Mouse (Mus musculus): ENCODE results near the gene Exoc6b. TPM values are rescaled to one million over a fixed set of nuclear protein-coding genes. Genes with fewer than 3 reads are reported as not detected.

Exoc6b gene
- polyA plus RNA-seq, 1 experiment from 2014 or later: 30.2 TPM

GRCm38 (mm10) chr6:84581833-84582445 is 487.4 kb downstream of the Exoc6b start:
- Histone ChIP-seq H3K4me3 (no peak overlapping the region), H3K4me1 (replicated peaks) (peaks cover 91% of the 10 kb centered on the region), H3K27me3 (ENCODE audit: insufficient read depth, poor library complexity, severe bottlenecking) (peaks cover 97% of the 10 kb centered on the region), H3K36me3 (peaks cover 57% of the 10 kb centered on the region), H3K27ac (0 out of 2 replicates have a peak overlapping the region, but pooled peaks have one; percentile 23), H3K9me3 (no peaks in the 10 kb centered on the region)
- 62% methylated on average over 9 of the region's 9 CpGs for WGBS
- no peak for DNase-seq (ENCODE audit: low spot score)

GRCm38 (mm10) chr6:84580979-84581832 is 488.1 kb downstream of the Exoc6b start:
- 43% methylated on average over 6 of the region's 6 CpGs for WGBS

DNA sequence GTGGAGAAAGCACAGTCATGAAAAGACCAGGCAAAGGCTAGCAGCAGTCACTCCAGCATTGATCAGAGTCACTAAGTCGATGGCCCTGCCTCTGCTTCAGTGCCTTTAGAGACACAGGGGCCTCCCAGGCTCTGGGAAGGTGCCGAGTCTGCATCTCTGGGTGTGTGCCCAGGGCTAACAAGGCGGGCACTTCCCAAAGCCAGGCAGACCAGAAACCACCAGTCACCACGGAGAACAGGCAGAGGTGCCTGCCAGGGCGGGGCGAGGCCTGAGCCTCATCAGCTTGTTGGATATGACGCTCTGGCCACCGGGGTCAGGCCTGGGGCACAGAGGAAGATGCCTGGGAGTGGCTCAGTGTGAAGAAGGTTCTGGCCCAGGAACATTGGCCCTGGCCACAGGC is 489.8 kb downstream of the Exoc6b start:
- Histone ChIP-seq H3K27me3 (ENCODE audit: insufficient read depth, poor library complexity, severe bottlenecking) (peaks cover 97% of the 10 kb centered on the region), H3K4me1 (replicated peaks) (peaks cover 80% of the 10 kb centered on the region), H3K4me3 (no peak overlapping the region), H3K27ac (no peak overlapping the region), H3K36me3 (peaks cover 82% of the 10 kb centered on the region), H3K9me3 (no peaks in the 10 kb centered on the region)
- no peak for DNase-seq (ENCODE audit: low spot score)
- WGBS: 69% methylated on average over 8 of the region's 8 CpGs

More at GRCm38 (mm10) chr6:84580979-84581832, 488.1 kb downstream of the Exoc6b start:
- H3K27ac ChIP-seq: 0 out of 2 replicates have a peak overlapping the region, but pooled peaks have one; percentile 23
- H3K36me3 ChIP-seq: peaks cover 65% of the 10 kb centered on the region
- H3K4me3 ChIP-seq: no peak overlapping the region
- peaks cover 97% of the 10 kb centered on the region for H3K27me3 ChIP-seq (ENCODE audit: insufficient read depth, poor library complexity, severe bottlenecking)
- H3K4me1 ChIP-seq (replicated peaks): peaks cover 86% of the 10 kb centered on the region
- no peaks in the 10 kb centered on the region for H3K9me3 ChIP-seq
- DNase-seq (ENCODE audit: low spot score): no peak

DNA sequence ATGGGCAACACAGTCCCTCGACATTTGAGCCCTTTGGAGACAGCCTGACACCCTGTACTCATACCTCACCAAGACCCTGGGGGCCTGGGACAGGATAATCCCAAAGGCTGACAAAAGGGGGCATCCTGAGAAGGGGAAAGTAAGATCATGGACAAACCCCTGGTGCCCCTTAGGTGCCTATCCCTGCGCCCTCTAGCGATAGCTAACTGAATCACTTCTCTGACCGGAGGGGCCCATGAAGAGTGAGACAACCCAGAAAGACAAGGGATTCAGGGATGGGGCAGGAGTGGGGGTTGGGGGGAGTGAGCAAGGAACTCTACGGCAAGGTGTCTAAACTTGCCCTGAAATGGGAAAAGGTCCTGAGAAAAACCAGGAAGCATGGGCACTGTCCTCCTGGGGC is 490.4 kb downstream of the Exoc6b start:
- H3K36me3 ChIP-seq: peaks cover 84% of the 10 kb centered on the region
- peak; percentile 56 for DNase-seq (ENCODE audit: low spot score)
- 10% methylated on average over 5 of the region's 5 CpGs for WGBS
- peaks cover 80% of the 10 kb centered on the region for H3K4me1 ChIP-seq (replicated peaks)
- peaks cover 97% of the 10 kb centered on the region for H3K27me3 ChIP-seq (ENCODE audit: insufficient read depth, poor library complexity, severe bottlenecking)
- no peaks in the 10 kb centered on the region for H3K9me3 ChIP-seq
- H3K4me3 ChIP-seq: no peak overlapping the region
- H3K27ac ChIP-seq: no peak overlapping the region

GRCm38 (mm10) chr6:84577898-84578297 is 491.4 kb downstream of the Exoc6b start:
- peaks cover 84% of the 10 kb centered on the region for H3K36me3 ChIP-seq

DNA sequence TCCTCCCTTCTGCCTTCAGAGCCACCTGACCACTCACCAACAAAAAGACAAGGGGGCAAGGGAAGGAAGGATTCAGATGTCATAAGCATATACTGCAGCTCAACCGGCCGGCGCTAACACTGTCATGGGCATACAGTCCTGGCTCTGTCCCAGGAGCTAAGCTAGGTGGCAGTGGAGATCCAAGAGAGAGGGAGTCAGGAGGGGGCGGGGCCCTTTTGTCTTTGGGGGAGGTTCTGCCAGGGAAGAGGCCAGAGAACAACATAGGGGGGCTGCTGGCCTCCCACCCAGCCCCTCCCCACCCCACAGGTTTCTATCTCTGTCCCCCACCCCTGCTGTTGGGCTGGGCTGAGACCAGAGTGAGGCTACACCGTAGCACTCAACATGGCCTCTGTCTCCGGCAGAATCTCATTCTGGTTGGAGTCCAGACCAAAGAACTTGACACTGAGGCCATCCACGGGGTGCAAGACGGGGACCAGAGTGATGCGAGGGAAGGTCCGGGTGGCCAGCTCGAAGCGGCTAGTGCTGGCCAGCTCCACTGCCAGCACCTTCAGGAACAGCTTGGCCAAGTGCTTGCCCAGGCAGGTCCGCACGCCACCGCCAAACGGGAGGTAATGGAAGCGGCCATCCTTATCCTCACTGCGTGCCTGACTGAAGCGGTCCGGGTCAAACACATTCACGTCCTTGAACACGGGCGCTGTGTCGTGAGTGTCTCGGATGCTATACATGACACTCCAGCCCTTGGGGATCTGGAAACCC is 495.2 kb downstream of the Exoc6b start:
- H3K27ac ChIP-seq: peak overlapping the region; percentile 53; the same call in 1 of the 2 replicates
- 32% methylated on average over 25 of the region's 25 CpGs for WGBS
- H3K36me3 ChIP-seq: peaks cover 52% of the 10 kb centered on the region
- H3K4me3 ChIP-seq: peak overlapping the region; percentile 34; the same call in 1 of the 2 replicates
- DNase-seq (ENCODE audit: low spot score): peak; percentile 46
- no peaks in the 10 kb centered on the region for H3K9me3 ChIP-seq
- peaks cover 81% of the 10 kb centered on the region for H3K27me3 ChIP-seq (ENCODE audit: insufficient read depth, poor library complexity, severe bottlenecking)
- H3K4me1 ChIP-seq (replicated peaks): peaks cover 66% of the 10 kb centered on the region

More at GRCm38 (mm10) chr6:84577898-84578297, 491.4 kb downstream of the Exoc6b start:
- Histone ChIP-seq H3K4me3 (no peak overlapping the region), H3K27me3 (ENCODE audit: insufficient read depth, poor library complexity, severe bottlenecking) (peaks cover 97% of the 10 kb centered on the region), H3K9me3 (no peaks in the 10 kb centered on the region), H3K27ac (no peak overlapping the region), H3K4me1 (replicated peaks) (peaks cover 80% of the 10 kb centered on the region)
- 47% methylated on average over 4 of the region's 4 CpGs for WGBS
- DNase-seq (ENCODE audit: low spot score): no peak

- H3K27me3 ChIP-seq (ENCODE audit: insufficient read depth, poor library complexity, severe bottlenecking): peaks cover 55% of the 10 kb centered on the region
- H3K9me3 ChIP-seq: no peaks in the 10 kb centered on the region
- no peak for DNase-seq (ENCODE audit: low spot score)
- WGBS: 48% methylated on average over 3 of the region's 3 CpGs
- H3K36me3 ChIP-seq: peaks cover 24% of the 10 kb centered on the region
- H3K4me1 ChIP-seq (replicated peaks): peaks cover 63% of the 10 kb centered on the region
- peak overlapping the region; percentile 83 for H3K27ac ChIP-seq
- H3K4me3 ChIP-seq: no peak overlapping the region
These were observed 499.3 kb downstream of the Exoc6b start for GRCm38 (mm10) chr6:84570039-84570438.

DNA sequence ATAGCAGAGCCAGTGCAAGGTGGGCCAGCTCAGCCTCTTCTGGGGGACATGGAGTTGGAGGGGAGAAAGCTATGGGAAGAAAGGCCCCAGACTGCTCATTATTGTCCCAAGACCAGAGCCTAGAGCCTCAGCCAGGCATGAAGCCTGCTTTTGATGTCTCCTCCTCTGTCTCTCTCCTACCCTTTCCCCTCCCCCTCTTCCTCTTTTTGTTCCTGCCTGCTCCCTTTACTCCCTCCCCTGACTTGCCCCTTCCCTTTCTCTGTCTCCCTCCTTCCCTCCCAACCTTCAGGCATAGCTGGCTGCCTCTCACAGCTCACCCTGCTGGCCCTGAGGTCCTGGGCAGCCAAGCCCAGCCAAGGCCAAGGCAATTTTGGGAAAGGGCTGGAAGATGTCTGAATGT is 499.7 kb downstream of the Exoc6b start:
- Histone ChIP-seq H3K27ac (peak overlapping the region; percentile 83), H3K4me3 (no peak overlapping the region), H3K27me3 (ENCODE audit: insufficient read depth, poor library complexity, severe bottlenecking) (peaks cover 55% of the 10 kb centered on the region), H3K36me3 (peaks cover 19% of the 10 kb centered on the region), H3K9me3 (no peaks in the 10 kb centered on the region), H3K4me1 (replicated peaks) (peaks cover 61% of the 10 kb centered on the region)
- DNase-seq (ENCODE audit: low spot score): peak; percentile 19

GRCm38 (mm10) chr6:84568880-84569279 is 500.4 kb downstream of the Exoc6b start:
- peak overlapping the region; percentile 83 for H3K27ac ChIP-seq
- no peak for DNase-seq (ENCODE audit: low spot score)
- peaks cover 48% of the 10 kb centered on the region for H3K27me3 ChIP-seq (ENCODE audit: insufficient read depth, poor library complexity, severe bottlenecking)
- WGBS: 81% methylated on average over 6 of the region's 6 CpGs
- peaks cover 12% of the 10 kb centered on the region for H3K36me3 ChIP-seq
- H3K9me3 ChIP-seq: no peaks in the 10 kb centered on the region
- no peak overlapping the region for H3K4me3 ChIP-seq
- peaks cover 54% of the 10 kb centered on the region for H3K4me1 ChIP-seq (replicated peaks)

Other genes starting within 250 kb of the Exoc6b start
- gene Spr, start 68.3 kb upstream of the Exoc6b start, polyA plus RNA-seq (2016; fragmentation: Nextera tagmentation; extraction: Ambion mirVana): 53.8 and 66.2 TPM in 2 replicates
- 0.52 and 1.0 TPM in 2 replicates for gene Emx1, start 117.9 kb upstream of the Exoc6b start, polyA plus RNA-seq (2016; fragmentation: Nextera tagmentation; extraction: Ambion mirVana)

Data from hindbrain, embryonic 10.5 days (tissue).